Mouse (Mus musculus): ENCODE measurements around the gene Napepld.

Gene Napepld

DNA sequence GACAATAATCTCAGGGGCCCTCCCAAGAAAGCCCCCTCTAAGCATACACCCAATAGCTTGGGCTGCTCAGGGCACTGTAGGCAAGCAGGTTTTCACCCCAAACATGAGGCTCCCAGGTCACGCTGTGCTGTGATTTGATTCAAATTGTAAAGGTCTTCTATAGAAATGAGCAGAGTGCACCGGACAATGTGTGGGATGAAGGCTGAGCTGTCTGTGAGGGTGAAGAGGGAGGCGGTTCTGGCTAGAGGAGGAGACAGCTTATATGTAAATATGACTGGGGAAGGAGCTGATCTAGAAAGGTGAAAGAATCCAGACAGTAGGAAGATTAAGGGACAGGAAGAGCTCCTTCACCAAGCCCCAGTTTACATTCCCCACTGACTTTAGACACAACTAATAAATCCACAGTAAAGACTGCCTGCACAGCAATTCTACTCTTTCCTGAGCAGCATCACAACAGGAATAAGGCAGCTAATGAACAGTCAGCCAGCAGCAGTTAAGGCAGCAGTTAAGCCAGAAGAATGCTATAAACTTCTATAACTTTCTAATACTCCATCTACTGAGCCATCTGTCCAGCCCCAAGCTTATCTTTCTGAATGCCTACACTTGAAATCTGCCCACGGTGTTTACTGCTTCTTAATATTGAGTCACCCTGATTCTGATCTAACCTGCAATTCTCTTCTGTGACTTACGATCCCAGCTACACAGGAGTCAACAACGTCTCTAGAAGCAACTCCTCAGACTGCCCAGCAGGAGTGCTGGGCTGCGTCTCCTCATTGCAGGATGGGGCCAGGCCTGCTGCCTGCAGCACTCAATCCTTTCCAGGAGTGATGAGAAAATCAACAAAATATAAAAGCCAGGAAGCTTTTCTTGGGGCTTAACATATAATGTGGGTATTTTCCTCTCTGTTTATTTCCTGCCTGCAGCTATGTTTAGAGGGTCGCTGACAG lies 33.7 kb downstream of the Napepld start:
- in situ Hi-C loops (cut with MboI, MseI): no loop called here

- in situ Hi-C loops (cut with MboI, MseI): no loop called here
Measured at GRCm38 (mm10) chr5:21663081-21663480, 38.1 kb downstream of the Napepld start.

DNA sequence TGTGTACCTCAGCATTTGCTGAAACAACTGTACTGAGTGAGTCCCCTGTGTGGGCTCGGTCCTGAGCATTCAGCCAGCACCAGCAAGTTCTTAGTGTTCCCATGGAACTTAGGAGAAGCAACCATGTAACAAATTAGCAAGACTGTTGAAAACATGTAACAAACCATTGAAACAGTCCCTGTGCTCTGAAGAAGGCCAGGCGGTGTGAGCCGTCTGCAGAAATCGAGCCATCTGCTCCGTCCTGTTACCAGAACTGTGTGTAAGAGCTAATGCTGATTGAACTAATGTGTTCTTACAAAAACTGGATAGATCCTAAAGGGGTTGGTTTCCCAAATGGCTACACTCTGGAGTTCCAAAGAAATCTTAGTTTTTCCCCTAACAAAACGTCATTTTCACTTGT lies 40.3 kb downstream of the Napepld start:
- in situ Hi-C loops (cut with MboI, MseI): no loop called here

DNA sequence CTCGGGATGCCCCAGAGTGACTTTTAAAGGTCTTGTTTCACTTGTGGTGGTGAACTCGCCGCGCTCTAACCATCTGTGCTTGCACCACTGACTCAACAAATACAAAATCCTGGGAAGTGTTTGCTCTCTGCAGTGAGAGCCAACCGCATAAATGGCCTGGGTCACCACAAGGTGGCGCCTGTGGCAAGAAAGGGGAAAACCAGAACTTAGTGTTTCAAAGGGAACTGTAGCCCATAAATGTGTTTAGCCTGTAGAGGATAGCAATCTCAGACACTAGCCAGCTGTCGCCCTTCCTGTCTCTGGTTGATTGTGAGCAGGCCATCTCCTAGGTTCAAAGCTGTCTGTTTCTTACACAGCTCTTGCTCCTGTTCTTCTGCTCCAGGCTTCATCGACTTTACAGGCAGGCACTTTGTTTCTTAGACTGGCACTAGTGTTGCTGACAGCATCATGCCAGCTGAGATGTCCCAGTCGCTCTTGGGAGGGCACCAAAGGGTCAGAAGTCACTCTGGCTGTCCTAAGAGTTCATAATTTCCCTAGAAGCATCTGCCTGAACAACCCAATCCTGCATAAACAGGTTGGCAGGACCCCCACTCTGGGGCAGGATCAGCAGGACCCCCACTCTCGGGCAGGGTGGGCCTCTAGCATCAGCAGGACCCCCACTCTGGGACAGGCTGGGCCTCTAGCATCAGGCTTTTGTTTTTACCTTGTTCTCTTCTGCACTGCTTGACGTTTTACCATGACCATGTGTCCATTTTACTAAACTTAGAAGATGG lies 42.4 kb downstream of the Napepld start:
- in situ Hi-C loops (cut with MboI, MseI): no loop called here

GRCm38 (mm10) chr5:21658038-21658437 lies 43.2 kb downstream of the Napepld start:
- in situ Hi-C loops (cut with MboI, MseI): no loop called here

- in situ Hi-C loops (cut with MboI, MseI): no loop called here
Measured at GRCm38 (mm10) chr5:21656912-21657311, 44.3 kb downstream of the Napepld start.

DNA sequence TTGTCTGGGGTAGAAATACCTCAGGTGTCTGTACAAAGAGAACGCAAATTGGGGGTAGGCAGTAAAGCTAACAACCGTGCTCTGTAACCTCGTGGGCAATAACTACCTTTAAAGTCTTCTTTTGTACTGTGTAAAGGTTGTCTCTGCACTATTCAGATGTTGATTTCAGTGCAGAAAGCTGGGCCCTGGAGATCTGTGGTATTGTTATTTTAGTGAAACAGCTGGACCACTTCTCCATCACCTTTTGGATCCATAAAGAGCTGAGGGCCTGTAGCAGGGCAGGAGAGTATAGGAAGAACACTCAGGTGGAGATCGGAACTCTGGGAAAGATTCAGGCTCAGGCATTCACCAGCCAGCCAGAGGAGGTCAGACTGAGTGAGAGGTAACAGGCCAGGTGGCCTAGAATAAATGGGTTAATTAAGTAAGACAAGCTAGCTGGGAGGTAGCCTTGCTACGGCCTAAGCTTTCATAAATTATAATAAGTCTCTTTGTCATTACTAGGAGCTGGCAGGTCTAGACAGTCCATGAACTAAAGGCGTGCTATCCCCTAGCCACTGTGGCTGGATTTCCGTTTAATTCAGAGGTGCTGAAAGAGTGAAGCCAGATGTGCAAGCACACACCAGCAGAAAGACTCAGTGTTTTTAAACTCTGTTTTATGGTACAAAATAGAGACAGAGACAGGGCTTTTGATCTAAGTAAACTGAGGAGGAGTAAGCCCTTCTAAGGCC lies 49.1 kb downstream of the Napepld start:
- in situ Hi-C loops (cut with MboI, MseI): no loop called here

DNA sequence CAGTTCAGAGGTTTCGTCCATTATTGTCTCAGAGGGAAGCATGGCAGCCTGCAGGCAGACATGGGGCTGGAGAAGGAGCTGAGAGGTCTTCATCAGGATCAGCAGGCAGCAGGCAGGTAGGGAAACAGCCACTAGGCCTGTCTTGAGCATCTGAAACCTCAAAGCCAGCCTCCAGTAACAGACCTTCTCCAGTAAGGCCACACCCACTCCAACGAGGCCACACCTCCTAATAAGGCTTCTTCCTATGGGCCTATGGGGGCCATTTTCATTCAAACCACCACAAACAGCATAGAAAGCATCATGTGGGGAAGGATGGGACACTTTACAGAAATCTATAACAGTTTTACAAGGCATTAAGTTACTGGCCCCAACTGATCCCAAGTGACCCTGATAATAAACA lies 50.5 kb downstream of the Napepld start:
- in situ Hi-C loops (cut with MboI, MseI): no loop called here

DNA sequence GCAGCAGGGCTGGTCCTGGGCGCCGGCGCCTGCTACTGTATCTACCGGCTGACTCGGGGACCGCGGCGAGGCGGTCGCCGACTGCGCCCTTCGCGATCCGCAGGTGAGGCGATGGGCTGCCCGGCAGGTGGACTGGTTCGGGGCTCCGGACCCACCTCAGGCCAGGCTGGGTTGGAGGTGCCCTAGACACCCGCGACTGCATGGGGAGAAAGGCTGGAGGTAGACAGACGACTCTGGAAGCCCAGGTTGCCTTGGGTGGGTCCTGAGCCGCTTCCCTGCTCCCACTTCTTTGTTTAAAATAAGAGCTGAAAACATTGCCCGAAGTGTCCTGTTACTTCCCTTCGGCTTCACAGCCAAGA lies 55.1 kb downstream of the Napepld start:
- in situ Hi-C loops (cut with MboI, MseI): loop anchor here (10.0 kb wide), 1 partner anchor 221 kb away; the partner anchor contains the start of genes Ccdc146 and Fam185a

DNA sequence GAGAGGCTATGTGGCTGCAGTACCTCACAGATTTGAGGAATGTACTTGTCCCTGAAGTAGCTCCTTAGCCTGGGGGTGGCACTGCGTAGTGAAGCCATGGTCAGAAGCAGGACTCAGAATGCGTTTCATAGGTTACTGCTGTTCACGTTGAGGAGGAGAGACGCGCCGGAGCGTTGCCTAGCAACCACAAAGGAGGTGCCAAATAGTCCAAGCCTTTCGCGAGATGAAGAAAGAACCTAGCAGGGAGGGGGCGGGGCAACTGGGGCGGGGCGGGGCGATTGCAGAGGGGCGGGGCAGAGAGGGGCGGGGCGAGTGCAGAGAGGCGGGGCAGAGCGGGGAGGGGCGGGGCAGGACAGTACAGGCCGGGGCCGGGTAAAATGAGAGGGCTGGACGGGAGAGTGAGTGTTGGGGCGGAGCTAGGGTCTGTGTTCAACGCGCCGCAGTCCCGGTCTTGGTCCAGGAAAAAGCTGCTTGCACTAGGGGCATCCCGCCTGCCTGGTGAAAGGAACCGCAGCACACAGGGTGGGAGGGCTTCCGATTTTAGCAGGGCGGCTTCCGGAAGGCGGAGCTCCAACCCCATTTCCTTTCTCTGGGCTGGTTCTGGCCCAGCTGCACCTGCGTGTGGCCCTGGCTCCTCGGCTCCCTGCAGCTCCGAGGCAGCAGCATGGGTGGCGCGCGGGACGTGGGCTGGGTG lies 55.6 kb downstream of the Napepld start, which contains the start of the genes Fbxl13 and Armc10:
TSS of gene Fbxl13 (minus strand) at position 196 of the 694 bp plus-strand sequence.
TSS of gene Armc10 (plus strand) at position 375 of the 694 bp plus-strand sequence.
- in situ Hi-C loops (cut with MboI, MseI): loop anchor here (10.0 kb wide), 1 partner anchor 221 kb away; the partner anchor contains the start of genes Ccdc146 and Fam185a

DNA sequence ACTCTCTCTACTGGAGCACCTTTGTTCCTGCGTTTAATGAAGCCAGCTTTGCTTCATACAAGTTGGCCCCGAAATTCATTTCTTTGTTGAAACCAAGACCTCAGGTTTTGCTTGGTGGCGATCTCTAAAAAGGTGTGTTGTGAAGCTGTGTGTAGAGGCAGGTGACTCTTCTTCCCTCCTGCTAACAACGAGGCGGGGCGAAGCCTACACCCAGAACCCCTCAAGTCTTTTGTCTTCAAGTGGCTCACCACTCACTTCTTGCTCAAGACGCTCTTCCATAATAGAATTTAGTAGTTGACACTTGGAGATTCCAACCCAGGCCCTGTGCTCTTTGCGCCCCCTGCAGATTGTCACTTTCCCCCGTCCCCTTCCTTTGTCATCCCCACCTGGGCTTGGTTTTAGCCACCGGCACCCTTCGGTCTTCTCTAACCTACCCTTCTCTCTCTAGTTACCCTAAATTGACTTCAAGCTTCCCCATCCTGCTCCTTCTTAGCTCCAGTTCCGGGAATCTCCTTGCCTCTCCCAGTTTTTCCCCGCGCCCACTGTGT lies 56.2 kb downstream of the Napepld start:
- in situ Hi-C loops (cut with MboI, MseI): loop anchor here (10.0 kb wide), 1 partner anchor 220 kb away; the partner anchor contains the start of genes Ccdc146 and Fam185a

GRCm38 (mm10) chr5:21643606-21644005 lies 57.6 kb downstream of the Napepld start:
- in situ Hi-C loops (cut with MboI, MseI): loop anchor here (10.0 kb wide), 1 partner anchor 219 kb away; the partner anchor contains the start of genes Ccdc146 and Fam185a

- in situ Hi-C loops (cut with MboI, MseI): loop anchor here (10.0 kb wide), 1 partner anchor 216 kb away; the partner anchor contains the start of genes Ccdc146 and Fam185a
Measured at GRCm38 (mm10) chr5:21640961-21641360, 60.2 kb downstream of the Napepld start.

DNA sequence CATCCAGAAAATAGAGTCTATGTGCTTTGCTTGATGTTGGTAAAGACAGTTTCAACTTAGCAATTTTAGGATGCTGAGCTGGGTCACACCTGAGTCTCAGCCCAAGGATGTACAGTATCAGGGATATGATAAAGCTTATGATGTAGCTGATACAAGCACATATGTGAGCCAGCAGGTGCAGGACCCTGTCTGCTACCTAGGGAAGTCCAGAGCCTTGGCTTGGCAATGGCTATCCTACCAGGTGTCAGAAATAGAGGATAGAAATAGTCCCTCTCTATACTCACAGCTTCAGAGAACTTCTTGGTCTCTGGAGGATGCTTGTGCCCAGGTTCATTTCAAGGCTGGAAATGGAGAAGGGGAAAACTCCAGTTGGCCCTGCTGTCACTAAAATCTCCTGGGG lies 75.3 kb downstream of the Napepld start:
- in situ Hi-C loops (cut with MboI, MseI): no loop called here

- in situ Hi-C loops (cut with MboI, MseI): loop anchor here (10.0 kb wide), 1 partner anchor 532 kb away; no protein-coding TSS in a partner anchor
Measured at GRCm38 (mm10) chr5:21616450-21617009, 84.7 kb downstream of the Napepld start.

DNA sequence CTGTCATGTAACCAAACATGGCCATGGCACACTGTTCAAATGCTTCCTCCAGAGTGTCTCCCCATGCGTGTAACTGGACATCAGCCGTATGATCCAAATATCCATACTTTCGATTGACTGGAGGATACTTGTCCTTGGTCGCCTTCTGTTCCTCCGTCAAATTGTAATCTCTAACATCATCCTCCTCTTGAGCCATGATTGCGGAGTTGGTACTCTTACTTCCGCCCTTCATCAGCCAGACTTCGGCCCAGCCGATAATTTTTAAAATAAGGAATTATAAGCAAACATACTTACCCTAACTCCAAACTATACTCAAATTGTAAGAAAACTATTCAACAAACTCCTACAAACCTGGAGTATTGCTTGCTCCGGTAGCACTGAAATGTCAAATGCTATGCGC lies 86.9 kb downstream of the Napepld start:
- in situ Hi-C loops (cut with MboI, MseI): loop anchor here (10.0 kb wide), 1 partner anchor 529 kb away; no protein-coding TSS in a partner anchor
